Mouse (Mus musculus) mouse embryonic stem cell (cell line): ENCODE results near the gene Rpp25l.

ENCODE experiments used
- in situ Hi-C, 2 experiments: fragments of 300-500 bp; cut with MboI; formaldehyde crosslinking; loops; 1 replicate in 1 of 2; 3 replicates in 1 of 2; pipeline ENCODE4 v1.14.3; 2019 to 2020; ENCODE audit warnings: low sequenced_read_pairs in 2 of 2, low pct_unique_long_range_greater_than_20kb in 1 of 2, mixed read lengths in 1 of 2; ENCODE audit not compliant: unreplicated experiment in 1 of 2

Rpp25l gene

DNA sequence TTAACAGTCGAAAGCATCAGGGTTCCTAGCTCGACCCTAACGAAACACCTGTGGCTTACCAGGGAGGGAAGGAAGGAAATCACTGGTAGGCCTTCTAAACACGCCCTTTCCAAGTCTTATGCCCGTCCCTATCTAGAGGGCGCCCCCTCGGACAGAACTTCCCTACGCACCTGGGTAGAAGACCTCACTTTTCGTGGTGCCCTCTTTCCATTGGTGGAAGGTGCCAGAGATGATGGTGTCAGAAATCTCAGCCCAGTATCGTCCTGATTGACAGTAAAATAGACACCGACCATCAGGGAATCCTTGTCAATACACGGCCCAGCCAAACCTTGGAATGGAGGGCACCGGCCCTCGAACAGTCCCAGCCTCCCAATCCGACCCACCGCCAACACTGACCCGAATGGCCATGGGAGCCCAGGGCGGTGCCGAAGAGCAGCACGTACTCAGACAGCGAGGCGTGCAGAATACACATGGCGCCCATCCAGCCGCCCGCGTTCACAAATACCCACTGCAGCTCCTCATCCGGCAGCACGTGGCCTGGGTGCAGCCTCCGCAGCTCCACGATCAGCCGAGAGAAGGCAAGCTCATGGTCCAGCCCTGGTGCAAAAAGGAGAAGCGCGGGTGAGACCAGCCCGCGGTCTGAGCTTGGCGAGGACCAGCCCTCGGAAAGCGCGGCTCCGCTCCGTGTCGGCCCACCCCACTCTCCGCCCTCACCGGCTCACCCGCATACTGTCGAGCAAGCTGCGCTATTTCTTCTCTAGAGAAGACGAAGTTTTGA lies 27.2 kb upstream of the Rpp25l start:
- in situ Hi-C loops, result no loop called here

DNA sequence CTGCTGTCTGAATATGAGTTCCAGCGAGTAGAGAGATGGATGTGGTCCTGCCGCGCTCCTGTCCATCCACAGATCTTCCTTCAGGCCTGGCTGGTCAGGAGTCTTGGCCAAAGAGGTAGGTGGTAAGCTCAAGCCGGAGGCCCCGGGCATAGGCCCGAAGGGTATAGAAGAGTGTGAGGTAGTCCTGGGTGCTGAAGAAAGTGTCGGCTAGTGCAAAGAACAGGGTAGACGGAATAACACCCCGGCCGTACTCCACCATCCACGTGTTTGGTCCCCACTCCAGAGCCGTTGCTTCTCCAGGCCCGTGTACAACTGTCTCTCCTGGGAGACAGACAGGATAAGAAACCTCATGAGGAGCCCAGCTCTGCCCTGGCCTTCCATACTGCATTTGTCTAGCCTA lies 25.9 kb upstream of the Rpp25l start:
- in situ Hi-C loops, result no loop called here

DNA sequence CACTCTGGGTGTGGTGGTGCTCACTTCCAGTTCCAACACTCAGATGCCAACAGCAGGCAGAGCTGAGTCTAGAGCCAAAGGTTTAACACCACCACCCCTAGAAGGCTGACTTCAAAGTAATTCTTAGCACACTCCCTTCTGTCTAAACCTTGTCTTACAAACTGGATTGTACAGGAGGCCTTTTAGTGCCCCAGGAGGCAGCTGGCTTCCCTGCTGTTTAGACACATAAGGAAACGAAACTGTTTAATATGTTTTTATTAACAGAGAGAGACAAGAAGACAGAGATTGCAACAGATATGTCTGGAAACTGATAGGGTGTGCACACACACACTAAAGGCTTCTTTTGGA lies 24.9 kb upstream of the Rpp25l start:
- in situ Hi-C loops, result no loop called here

DNA sequence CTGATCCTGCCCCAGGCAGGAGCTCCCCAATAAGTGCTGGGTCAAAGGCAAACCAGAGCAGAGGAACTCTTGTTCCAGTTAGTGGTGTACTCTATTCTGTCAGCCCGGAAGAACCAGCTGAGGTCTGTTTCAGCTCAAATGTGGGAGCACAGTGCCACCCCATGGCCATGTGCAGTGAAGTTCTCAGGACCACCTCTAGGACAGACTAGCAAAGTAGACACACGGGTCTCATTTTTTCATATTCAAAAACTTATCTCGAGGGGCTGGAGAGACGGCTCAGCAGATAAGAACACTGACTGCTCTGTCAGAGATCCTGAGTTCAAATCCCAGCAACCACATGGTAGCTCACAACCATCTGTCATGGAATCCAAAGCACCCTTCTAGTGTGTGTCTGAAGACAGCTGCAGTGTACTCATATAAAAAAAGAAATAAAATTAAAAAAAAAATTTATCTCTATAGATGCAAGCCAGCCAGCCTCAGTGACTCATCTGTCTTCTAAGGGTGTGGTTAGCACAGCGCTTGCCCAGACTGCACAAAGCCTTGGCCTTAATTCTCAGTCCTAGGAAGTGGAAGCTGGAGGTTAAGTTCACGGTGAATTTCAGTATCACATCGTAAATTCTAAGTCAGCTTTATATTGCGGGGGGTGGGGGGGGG lies 24.4 kb upstream of the Rpp25l start:
- in situ Hi-C loops, result no loop called here

DNA sequence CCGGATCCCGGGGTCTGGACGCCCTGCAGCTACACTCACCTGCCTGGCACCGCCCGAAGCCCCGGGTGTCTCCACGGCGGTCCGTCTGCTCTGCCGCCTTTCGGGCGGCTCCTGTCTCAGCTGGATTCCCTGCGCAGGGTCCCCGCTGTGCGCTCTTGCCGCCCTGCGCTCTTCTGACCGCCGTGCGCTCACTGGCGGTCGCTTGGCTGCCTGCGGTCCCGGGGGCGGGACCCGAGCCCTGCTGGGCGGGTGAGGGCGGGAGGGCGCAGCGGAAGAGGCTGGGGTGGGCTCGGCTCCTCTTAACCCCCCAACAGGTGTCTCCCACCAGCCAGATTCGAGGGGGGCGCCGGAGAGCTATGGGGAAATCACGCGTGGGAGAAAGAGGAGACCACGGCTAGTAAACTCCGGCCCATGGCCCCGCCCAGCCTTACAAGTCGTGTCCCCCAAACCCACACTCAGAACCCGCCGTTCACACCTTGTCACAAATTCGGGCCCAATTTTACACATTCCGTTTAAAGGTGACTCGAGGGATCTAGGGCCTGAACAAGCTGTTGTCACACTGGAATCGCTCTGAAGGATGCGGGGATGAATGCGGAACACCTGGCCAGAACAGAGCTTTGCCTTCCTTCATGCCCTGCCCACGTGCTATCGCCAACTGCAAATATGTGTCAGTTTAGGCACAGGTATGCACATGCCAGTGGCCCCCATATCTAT lies 17.9 kb upstream of the Rpp25l start, which contains the start of gene Arid3c:
Gene Arid3c, minus strand, starts transcription at position 91 of the 714 bp plus-strand sequence.
- in situ Hi-C loops, result no loop called here

DNA sequence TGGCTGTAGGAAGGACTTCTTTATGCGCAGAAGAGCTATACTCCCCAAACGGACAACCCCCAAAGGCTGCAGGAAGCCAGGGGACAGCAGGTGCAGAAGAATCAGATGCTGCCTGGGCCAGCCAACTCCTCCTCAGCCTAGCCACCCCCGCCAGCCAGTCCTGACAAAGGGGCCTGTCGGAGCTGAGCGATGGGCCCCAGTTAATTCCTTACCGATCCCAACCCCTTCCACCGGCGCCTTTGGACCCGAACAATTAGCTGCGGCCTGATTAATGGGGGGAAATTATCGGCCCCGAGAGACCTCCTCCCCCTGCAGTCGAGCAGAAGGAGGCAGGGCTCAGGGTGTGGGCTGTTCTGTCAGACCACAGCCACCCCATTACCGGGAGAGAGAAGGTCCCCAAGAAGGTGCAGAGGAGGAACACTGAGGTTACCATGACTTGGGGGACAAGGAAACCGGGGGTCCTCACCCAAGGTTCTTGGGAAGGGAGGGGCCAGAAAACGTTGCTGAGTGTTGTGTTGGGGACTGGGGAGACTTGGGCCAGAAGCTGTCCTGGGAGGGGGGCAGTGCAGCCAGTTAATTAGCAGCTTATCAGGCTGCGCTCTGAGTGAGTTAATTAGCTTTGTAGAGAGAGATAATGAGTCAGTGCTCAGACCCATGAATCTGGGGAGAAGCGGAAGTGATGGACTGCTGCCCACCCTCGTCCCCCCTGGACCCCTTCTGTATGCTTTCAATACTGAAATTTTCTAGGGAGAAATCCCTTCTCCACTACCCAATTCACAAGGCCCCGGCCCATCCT lies 13.7 kb upstream of the Rpp25l start:
- in situ Hi-C loops, result no loop called here

DNA sequence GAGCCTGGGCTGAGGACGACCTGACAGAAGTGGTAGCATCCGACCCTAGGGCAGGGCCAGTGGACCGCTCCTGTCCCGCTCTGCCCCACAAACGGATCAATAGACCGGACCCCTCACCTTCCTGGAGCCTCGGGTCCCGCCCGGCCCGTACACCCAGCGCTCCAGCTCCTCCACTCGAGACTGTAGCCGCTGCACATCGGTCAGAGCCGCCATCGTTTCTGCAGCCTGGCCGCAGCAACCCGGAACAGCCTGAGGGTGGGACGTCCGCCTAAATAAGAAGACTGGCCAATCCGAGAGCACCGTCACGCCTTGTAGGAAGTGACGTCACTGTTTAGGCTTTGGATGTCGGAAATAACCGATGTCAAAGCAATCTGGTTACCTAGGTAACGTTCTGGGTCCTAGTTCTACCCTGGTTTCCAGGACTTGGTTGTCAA lies 9.6 kb upstream of the Rpp25l start, which contains the start of gene Dctn3:
Gene Dctn3, minus strand, starts transcription at position 253 of the 434 bp plus-strand sequence.
- in situ Hi-C loops, result loop anchor here in 1 of 2 experiments (25.0 kb wide), 1 partner anchor 586 kb away; the partner anchor contains the start of gene Ube2r2

DNA sequence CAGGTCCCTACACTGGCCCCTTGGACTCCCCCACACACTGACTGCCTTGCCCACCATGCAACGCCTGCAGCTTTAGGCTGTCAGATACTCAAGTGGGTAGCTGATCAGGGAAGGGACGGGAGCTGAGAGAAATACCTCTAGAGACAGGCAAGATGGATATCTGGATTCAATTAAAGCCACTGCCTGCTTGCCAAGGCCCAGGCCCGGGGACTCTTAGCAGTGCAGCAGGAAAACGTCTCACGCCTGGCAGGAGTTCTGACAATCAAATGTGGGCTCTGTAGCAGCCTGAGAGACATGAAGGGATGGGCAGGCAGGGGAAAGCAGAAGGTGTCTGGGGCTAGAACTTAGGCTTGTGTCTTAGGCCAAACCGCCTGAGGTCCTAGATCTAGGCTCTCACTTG lies 3.5 kb upstream of the Rpp25l start:
- in situ Hi-C loops, result loop anchor here in 1 of 2 experiments (25.0 kb wide), 1 partner anchor 580 kb away; the partner anchor contains the start of gene Ube2r2

DNA sequence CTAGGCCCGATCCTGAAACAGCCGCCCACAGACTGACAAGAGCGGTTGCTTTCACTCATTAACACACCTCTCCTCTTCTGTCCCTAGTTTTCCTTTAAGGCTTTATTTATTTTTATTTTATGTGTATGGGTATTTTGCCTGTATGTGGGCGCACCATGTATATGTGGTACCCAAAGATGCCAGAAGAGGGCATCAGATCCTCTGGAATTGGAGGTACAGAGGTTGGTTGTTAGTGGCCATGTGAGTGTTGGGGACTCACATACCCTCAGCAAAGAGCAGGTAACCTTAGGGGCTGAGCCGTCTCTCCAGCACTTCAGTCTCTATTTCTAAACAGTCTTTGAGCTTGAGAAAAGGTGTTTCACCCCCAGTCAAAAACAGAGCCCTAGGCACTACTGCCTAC lies 2.3 kb upstream of the Rpp25l start:
- in situ Hi-C loops, result loop anchor here in 1 of 2 experiments (25.0 kb wide), 1 partner anchor 578 kb away; the partner anchor contains the start of gene Ube2r2

DNA sequence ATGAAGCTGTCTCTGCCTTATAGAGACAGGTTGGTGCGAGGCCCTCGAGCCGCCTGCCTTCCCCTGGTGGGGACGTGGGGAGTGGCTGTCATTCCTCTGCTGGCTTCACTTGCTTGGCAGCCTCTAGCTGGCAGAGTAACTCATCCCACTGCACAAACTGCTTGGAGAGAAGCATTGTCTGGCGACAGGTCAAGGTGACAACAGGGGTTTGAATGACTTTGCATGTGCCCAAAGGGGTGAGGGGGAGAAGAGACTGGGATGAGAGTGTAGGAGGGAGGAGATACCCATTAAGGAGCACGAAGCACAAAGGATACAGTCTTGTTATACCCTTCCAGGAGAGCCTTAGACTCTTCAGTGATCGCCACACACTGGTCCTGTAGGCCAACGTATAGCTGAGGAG lies 1.7 kb upstream of the Rpp25l start:
- in situ Hi-C loops, result loop anchor here in 1 of 2 experiments (25.0 kb wide), 1 partner anchor 578 kb away; the partner anchor contains the start of gene Ube2r2

DNA sequence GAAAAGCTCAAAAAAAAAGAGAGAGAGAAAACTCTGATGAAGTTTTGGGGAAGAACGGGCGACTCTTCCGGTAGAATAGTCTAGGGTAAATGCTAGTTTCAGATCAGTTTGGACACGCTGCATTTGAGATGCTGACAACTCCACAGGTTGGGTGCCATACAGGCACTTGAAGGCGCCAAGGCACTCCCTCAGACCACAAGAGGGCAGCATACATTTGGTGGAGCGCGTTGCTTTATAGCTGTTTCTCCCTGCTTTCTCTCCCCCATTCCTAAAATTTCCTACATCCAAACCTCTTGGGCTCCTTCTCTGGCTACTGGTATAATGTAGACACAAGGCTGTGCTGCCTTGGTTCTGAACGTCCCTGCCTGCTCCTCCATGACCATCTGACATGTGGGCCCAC lies 942 bp upstream of the Rpp25l start:
- in situ Hi-C loops, result loop anchor here in 1 of 2 experiments (25.0 kb wide), 1 partner anchor 577 kb away; the partner anchor contains the start of gene Ube2r2

DNA sequence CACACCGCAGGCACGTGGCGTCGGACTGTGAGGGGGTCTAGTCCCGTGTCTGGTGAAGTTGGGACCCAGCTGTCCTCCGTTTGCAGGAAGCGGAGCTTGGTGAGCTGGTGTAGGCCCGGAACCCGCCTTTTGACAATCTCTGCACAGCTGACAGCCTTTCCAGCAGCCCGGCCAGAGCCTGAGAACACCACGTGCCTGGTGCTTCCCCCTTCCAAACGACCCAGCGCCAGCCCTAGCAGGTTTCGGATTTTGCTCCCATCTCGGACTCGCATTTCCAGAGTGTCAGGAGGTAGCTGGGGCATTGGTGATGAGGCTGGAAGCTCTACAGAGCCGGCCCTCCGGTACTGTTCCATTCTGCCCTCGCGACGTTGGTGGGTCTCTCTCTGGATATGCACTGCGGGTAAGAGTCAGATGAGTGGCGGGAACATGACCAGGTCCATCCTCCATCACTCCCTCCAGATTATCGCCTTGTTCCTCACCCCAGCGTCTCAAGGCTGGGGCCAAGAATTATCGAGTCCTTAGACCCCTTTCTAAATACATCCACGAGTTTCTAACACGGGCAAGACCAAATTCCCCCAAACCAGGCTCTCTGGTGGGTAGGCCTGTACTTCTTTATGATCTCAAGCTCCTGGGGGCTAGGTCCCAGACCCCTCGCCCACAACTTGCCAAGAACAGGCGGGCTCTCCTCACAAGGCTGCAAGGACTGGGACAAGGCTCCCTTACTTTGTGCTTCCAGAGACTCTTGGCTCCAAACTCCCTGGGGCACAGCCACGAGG lies 725 bp downstream of the Rpp25l start:
- in situ Hi-C loops, result loop anchor here in 1 of 2 experiments (25.0 kb wide), 1 partner anchor 575 kb away; the partner anchor contains the start of gene Ube2r2

DNA sequence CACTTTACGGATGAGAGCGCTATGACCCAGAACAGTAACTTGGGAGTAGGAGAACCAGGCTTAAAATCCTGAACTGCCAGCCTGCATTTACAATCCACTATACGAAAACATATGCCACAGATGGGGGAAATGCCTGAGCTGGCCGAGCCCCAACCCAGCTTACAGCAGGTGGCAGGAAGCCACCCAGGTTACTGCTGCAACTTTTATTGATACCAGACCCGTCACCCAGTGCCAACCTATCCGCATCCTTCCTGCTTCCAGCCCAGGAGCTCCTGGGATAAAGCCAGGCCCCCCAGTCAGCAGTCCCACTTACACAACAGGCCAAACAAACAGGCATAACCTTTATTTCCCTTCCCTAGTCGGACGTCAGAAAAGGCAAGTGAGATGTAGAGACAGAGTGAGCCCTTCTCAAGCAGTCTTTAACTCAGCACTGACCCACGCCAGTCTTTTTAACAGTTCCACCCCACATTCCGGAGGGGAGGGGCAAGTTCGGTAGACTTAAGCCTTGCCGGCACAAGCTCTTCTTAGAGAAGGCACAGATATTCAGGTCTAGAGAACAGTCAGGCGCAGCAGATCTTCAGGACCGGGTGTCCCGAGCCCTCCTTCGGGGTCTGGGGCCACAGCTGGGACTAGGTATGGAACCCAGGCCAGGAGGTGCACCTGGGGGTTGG lies 1.5 kb downstream of the Rpp25l start:
- in situ Hi-C loops, result loop anchor here in 1 of 2 experiments (25.0 kb wide), 1 partner anchor 575 kb away; the partner anchor contains the start of gene Ube2r2

DNA sequence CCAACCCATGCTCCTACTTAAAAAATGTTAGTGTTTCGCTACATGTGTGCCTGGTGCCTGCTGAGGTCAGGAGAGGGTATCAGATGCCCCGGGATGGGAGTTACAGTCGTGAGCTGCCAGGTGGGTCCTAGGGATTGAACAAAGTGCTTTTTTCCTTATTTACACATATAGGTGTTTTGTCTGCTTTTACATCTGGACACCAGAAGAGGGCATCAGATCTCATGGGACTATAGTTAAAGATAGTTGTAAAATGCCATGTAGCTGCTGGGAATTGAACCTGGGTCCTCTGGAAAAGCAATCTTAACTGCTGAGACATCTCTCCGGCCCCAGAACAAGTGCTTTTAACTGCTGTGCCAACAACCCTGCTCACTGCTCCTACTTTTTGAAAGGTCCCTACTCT lies 3.1 kb downstream of the Rpp25l start:
- in situ Hi-C loops, result loop anchor here in 1 of 2 experiments (25.0 kb wide), 1 partner anchor 573 kb away; the partner anchor contains the start of gene Ube2r2

DNA sequence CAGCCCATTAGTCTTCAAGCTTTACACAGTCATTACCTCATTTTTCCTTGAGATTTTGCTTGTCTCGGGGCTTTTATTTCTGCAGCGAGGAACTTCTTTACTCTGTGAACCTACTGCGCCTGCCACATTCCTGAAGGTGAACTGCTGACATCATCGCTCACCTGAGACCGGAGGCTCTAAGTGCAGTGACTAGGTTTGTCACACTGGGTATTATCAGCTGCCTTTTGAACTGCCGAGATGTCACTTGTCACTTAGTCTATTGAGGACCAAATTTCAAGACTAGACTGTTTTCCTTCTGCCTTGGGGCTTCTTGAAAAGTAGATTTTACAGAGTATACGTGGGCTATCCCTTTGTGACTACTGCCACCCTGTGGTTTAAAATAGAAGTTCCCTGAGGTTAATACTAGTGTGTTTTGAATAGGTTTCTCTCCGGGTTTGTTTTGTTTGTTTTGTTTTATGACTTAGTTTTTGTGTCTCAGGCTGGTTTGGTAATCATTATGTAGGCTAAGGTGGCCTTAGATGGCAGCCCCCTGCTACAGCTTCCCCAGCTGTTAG lies 5.1 kb downstream of the Rpp25l start:
- in situ Hi-C loops, result loop anchor here in 1 of 2 experiments (10.0 to 25.0 kb wide), 2 partner anchors 143 to 571 kb away; partner anchors contain the start of genes Dnaic1, Fam219a and Ube2r2

DNA sequence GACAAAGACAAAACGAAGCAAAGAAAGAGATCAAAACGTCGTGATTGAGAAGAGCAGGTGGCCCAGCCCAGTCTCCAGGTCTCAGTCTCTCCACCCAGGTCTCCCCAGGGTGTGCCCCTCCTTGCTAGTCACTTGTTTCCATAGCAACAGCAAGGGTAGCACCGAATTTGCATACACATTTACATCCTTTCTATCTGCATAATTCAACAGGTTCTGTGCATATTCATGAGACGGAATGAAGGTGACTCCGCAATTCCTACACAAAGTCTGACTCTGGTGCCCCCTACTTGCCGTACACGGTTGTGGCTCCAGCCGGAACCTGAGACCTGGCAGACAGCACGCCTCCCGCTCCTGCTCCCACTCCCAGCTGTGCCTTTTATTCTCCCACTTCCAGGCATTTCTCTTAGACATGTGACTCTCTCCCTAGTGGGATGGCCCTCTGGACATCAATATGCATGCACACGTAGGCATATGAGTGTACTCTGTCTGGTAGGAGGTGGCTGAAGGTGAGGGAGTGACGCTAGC lies 6.3 kb downstream of the Rpp25l start:
- in situ Hi-C loops, result loop anchor here in 1 of 2 experiments (10.0 to 25.0 kb wide), 2 partner anchors 142 to 570 kb away; partner anchors contain the start of genes Dnaic1, Fam219a and Ube2r2
